Mouse (Mus musculus) NIH3T3 (cell line): Measurements from ENCODE around the gene Adamts4.
"Not testable (repeated sequence)": the region's sequence is repeated elsewhere in the genome, so short reads cannot be mapped to it uniquely, and the experiment has no call there.

ENCODE experiments used
- DNase-seq: peaks from one replicate; pipeline ENCODE4 v3.0.0-alpha.2; 2012; ENCODE audit warnings: low read depth

Gene Adamts4

DNA sequence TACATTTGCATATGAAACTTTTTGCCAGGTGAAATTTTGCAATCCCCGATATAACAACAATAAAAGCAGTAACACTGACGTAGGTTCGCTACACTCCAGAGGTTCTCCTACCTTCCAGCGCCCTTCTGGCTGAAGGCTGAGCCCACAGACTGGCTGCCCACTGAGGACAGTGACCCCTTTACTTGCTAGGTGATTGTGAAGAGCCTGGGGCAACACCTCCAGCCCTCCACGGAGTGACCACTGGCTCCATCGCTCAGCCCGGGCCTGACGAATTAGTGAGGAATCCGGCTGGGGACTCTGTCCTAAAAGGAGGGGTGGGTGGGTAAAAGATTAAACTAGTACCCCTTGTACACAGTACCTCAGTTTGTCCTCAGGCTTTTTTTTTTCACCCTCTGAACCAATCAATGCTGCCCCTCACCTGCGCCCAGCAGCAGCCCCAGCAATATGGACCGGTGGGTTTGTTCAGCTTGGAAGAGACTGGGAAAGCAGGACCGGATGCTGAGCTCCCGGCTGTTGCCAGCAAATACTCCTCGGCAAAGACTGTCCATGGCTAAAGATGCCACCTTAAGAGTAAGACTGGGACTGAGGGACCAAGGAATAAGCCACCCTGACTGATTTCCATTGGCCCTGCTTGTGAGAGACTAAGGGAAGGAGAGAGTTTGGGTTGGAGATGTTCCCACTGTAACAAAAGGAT lies 28.9 kb downstream of the Adamts4 start:
- DNase-seq, result no peak

DNA sequence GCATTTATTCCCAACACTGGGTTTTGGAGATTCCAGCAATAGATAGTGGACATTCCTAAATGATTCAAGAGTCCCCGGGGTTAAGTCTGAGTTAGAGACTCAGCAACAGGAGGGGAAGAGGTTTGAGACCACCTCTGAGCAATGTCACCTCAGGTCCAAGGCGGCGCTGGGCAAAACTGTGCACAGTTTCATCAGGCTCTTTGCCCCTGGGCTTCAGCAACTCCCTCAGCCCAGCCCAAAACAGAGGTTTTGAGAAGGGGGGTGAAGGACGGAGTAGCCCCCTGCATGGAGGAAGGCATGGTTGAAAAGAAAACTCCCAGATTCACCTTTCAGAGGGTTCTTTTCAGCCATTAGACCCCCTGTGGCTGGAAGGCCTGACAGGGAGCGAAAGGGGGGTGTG lies 29.5 kb downstream of the Adamts4 start:
- DNase-seq, result no peak

DNA sequence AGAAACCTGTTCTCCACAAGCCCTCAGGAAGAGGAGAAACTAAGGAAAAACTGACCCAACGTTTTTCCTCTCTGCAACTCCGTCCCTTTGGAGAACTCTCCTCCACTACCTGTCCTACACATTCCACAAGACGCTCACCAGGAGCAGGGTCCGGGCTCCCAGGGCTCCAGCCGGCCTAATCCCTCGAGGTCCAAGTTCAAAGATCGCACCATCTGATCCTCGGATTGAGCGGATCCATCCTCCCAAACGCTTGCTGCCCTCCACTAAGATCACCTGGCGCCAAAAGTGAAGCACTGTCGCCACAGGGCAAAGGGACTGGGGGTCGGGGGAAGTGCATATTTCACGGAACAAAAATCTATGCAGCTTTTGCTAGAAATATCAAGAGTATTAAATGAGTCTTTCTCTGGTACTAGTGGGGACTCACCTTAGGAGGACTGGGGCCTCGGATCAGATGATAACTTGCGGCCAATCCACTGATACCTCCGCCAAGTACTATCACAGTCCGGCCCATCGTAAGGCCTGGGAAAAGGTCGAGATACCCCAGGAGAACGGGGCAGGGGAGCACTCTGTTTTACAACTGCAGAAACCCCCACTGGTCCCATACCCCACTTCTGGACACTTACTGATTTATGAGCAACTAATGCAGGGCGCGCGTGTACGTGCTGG lies 30.2 kb downstream of the Adamts4 start:
- DNase-seq, result no peak

DNA sequence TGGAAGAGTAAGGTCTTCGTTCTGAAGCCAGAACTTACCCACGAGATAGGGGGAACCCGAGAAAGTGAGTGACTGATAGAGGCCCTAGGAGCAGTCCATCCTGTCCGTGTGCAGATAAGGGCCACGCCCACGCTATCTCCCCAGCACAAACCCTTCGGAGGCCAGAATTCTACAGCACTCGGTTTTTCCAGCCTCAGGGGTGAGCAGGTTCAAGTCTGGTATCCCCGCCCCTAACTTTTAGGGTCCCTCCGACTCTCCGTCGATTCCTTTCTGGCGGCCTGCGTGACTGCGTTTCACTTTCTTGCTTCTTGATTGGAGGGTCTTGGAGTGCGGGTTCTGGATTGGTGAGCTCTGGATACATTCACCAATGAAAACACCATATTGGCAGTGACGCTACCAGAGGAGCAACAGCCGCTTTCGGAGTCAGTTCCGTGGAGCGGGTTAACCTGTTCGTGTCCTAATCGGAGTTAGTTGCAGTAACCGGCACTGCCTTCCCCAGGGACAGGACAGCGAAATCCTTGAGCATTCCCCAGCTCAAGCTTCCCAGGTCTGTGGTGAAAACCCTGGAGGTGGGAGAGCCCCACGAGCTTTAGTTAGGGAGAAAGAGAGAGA lies 30.8 kb downstream of the Adamts4 start, which contains the start of gene Ppox:
Gene Ppox (minus strand): TSS at position 271 of the 612 bp plus-strand sequence.
- DNase-seq, result peak; percentile 97

DNA sequence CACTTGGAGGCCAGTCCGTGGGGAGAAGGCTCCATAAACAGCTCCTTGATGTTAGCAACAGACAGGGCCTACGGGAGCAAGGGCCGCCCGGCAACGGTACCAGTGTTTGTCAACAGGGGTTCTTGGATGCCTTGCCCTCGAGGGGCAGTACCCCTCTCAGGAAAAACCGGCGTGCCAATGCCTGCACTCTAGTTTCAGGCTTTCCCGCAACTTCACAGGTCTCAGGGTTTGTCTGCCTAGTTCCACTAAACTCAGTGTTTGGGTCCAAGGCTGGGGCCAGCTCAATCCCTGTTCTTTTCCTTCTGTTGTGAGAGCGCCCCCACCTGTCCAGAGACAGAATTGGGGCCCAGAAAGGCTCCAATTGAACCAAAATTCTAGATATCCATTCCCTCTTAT lies 31.3 kb downstream of the Adamts4 start:
- DNase-seq, result peak; percentile 93

DNA sequence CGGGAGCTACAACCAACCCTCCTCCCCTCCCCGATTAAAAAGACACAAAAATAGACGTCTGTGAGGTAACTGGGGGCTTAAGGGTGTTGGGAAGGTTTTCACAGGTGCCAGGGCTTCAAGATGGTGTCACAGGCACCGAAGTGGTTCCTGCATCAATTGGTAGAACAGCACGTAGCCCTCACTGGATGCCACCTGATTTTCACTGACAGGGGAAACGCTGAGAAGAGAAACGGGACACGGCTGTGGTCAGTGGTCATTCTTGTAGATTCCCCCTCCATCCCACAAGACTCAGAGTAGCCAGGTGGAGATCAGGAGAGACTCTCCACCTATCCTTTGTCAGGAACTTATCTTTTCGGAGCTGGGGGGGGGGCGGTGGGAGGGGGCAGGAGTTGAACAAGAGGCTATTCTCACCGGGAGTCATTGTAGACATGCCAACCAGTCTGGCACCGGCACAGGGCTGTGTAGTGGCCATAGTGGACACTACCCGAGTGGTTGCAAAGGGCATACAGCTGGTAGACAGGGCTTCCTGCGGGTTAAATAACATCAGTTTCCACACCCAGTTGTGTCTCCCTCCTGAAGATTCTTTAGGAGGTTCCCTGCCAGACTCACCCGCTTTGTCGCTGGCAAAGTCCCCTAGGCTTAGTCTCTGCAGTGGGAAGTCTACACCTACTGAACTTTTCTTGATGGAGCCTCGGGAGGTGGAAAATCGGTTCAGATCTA lies 32.0 kb downstream of the Adamts4 start:
- DNase-seq, result no peak

DNA sequence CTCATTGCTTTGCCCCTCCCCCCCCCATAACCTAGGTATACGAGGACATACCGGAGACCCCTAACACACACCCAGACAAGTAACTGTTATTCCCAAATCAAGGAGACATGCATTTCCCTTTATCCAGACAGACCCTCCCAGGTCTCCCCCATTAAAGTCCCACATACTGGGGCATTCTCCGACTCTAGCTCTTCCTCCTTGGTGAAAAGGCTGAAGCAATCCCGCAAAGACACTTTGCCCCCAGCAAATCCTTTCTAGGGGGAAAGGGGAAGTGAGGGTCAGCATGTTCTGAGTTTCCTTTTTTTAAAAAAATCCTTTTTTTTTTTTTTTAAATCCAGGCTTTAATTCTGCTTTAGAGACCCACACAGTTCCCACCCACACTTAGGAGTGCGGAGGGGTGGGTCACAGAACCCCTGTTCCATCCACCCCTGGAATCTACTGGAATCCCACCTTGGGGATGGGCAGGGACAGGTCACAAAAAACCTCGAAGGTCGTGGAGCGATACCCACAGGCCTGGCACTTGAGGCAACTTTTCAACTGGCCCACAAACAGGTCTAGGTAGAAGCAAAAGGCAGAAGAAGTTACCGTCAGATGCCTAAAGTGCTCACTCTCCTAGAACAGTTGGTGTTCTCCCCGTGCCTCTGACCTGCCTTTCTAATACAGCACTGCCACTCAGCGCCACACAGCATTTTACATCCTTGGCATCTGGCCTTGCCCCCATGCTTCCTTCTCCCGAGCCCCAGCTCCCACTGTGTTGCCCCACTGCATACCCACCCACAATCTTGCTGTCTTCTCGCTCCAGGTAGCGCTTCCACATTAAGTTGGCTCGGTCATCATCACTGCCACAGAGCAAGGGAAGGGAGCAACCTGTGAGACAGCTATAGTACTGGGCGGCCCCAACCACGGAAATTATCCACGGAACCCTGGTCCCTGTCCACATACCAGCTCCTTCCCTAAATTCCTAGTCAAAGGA lies 33.3 kb downstream of the Adamts4 start:
- DNase-seq, result no peak

DNA sequence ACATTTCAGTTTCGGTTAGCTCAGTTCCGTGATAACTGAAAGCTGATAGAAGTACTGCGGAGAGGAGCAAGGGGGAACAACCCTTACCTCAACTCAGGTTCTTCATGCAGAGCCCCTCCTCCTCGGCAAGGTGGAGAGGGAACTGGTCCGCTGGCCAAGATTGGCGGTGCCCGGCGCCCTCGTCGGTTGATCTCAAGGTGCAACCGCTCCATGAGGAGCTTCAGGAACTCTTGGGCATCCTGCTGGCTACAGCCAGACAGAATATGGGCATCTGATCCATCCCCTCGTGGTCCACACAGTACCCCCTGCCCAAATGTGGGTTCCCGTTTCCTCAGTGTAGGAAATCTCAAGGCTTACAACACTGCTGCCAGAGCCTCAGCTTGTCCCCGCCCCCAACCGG lies 34.3 kb downstream of the Adamts4 start:
- DNase-seq, result no peak

DNA sequence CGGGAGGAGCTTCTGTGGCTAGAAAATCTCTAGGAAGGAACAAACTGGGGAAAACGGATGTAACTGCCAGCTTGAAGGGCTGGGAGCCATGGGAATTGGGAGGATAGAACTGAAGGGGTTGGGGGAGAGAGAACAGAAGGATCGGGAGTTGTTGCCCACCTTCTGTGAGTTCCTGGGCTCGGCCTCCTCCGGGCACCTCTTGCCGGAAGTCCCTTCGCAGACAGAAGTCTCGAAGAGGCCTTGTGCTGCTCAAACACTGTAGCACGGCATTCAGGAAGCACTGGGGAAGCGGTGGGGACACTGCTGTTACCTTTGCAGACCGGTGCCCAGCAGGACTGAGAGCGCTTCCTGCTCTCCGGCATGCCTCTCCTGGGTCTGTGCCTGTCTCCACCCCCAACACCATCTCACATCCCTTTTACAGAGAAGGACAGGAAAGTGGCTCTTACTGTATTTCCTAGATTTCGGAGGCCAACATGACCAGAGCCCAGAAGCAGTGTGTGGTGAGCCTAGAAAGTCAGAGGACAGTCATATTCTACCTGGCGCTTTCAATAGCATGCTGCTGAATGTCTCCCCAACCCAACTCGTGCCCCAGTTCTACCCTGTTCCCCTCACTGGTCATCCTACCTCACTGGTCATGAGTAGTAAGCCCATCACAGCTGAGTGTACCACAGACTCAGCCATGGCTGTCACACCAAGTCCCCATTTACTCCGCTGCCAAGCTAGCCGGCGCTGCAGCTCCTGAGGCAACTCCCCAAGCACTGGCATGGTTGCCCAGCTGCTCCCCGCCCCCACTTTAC lies 35.1 kb downstream of the Adamts4 start:
- no peak for DNase-seq

DNA sequence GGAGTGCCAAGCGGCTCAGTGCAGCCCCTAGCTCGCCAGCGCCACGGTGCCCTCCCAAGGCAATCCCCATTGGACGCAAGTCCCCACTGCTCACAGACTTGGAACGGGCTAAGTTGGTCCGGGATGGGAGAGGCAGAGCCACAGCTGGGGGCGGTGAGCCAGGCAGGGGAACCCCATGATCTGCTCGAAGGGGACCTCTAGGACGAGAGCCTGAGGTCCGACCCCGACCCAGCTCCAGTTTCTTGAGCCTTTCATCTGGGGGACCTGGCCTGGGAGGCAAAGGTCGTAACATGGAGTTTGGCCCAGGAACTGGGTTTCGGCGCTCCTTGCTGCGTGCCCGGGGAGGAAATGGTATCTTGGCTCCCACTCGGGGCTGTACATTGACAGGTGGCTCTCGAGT lies 36.3 kb downstream of the Adamts4 start:
- no peak for DNase-seq

DNA sequence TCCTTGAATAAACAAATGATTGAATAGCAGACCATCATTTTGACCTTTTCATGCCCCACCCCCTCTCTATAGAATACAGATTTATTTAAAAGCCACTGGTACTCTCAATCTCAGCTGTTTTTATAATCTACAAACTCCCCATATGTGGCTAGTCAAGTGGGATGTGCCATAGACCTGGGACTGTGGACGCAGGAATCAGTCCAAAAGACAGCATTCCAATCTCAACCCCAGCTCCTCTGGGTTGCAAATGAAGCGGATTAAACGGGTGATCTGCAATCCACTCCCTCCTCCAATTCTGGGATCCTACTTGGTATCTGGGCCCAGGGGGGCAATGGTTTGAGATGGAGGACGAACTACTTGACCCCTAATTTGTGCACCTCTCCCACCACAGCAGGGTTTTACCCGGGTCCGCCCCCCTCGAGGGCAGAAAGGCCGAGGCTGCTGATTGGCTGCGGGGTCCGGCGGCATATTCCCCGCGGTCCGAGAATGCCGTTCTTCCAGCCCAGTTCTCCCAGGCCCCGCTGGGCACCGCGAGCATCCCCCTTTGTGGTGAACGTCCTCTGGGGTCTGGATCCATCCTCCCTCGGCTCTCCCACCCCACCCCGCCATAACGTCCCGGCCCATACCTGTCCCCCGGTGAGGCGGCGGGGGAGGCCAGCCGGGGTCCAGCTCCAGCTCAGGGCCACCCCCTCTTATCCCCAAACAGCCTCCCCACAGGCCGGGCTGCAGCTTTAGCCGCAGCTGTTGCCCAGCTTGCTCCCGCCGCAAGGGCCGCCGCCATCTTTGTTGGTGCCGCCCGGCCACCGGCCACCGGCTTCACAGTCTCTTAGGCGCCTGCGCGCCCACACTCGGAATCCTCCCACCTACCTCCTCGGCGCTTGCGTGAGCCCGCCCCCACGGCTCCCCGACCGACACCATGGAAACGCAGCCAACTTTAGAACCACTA lies 37.2 kb downstream of the Adamts4 start, which contains the start of gene Usp21:
Gene Usp21 (minus strand): TSS at position 856 of the 946 bp plus-strand sequence.
- DNase-seq, result peak; percentile 97

DNA sequence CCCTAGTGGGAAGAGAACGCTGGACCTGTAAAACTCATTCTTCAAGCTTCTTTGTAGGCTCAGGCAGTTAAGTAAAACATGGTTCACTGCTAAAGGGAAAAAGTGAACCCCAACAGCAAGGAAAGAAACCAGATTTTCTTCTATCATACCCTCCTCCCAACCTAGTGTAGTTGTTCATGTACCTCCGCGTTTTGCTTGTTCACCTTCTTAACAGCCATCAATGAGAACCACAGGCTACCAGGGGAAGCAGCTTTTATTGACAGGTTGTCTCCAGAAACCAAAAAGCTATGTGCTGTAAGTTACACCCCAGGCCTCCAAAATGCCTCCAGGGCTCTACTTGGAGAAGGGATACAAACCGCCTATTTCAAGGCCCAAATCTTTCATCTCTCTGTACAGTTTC lies 38.1 kb downstream of the Adamts4 start:
- DNase-seq, result no peak

DNA sequence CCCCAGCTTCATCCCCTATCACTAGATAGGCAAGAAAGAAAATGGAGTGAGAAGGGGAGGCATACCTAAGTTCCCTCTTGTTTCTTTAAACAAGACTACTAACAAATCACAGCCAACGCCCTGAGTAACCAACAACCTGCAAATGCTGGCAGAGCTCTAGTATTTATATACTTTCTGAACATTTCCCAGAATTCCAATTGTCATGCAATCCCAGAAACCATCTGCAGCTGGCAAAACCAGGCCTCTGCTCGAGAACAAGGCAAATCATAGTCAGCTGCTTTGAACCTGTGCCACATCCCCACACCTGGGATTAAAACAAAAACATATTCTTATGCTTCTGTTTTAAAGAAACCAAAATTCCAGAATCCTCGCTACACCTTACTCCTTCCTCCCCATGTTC lies 43.1 kb downstream of the Adamts4 start:
- peak; percentile 78 for DNase-seq

DNA sequence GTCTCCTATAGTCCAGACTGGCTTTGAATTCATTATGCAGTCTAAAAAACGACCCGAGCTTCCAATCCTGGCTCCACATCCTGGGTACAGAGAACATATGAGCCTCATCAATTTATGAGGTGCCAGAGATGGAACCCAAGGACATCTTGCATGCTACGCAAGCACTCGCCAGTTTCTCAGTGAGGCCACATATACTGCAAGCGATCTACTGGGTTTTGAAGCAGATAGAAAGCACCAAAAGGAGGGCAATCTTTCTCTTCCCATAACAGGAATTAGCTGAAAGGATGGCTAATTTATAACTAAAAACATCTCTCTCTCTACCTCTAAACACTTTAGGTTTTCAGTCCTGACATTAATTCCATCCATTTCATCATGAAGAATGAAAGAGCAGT lies 43.7 kb downstream of the Adamts4 start:
- peak; percentile 55 for DNase-seq

DNA sequence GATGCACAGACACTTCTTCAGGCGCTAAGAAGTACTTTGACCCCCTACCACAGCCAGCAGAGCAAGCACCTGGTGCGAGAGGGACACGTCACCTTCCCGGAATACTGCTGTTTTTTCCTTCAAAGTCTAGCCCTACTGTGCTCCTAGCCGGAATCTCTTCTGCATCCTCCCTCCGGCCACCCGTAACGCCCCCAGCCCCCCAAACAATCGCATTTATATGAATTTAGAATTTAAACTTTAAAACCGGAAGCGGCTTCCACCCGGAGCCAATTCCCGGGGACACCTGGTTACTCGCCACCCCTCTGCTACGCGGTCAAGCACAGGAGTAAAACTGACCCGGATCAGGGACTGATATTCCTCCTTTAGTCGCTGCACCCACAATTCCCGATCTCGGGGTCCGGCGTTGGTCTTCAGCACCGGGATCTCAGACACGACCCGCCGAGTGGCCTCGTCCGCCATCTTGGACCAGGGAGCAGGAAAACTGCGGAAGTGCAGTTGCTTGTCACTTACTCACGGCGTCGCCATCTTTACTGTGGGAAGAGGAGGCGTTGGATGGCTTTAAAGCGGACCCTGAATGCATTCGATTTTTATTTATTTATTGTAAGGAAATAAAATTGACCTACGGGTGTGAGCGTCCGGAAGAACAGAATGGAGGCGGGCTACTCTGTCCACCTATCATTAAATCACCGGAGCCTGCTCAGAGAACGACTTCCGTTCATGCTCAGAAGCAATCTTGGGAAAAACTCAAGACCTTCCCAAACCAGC lies 44.3 kb downstream of the Adamts4 start, which contains the start of gene Ufc1:
Gene Ufc1 (minus strand): TSS at position 727 of the 765 bp plus-strand sequence.
- peak; percentile 94 for DNase-seq

DNA sequence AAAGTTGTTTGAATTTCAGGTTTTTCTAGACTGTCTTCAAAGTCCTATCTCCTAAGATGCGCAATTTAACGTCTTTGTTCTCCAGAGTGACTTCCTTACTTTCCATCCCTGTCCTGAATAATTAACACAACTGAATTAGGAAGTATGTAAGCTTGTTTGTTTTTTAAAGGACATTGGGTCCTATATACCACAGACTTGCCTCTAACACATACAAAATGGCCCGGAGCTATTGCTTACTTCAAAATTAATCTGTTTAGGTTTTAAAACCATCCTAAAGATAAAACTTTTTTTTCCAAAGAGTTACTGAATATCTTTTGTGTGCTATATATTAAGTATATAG lies 44.8 kb downstream of the Adamts4 start:
- no peak for DNase-seq

DNA sequence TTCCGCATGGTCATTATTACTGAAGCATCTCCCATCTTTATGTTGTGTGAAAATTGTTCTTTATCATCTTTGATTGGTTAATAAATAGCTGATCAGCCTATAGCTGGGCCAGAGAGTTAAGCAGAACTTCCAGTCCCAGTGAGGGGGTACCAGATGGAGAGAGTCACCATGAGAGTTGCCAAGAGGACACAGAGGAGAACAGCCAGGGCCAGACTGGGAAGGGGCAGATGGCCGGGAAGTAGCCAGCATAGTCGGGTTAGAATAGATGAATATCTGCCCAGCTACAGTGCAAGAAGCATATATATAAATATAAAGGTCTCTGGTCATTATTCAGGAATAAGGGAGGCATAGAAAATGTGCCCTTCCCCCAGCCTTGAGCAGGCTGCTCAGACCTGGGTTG lies 48.0 kb downstream of the Adamts4 start:
- no peak for DNase-seq

DNA sequence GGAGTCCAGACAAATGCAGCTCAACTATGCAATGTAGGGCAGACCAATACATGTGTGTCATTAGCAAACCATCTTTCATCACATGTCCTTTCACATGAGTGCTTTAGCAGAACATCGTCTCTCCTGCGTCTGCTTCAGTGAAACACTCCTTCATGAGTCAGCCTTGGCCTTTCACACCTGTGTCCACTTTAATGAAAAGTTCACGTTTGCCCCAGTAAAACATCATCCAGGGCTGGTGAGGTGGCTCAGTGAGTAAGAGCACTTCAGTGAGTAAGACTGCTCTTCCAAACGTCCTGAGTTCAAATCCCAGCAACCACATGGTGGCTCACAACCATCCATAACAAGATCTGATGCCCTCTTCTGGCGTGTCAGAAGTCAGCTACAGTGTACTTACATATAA lies 55.9 kb downstream of the Adamts4 start:
- not testable (repeated sequence) for DNase-seq

DNA sequence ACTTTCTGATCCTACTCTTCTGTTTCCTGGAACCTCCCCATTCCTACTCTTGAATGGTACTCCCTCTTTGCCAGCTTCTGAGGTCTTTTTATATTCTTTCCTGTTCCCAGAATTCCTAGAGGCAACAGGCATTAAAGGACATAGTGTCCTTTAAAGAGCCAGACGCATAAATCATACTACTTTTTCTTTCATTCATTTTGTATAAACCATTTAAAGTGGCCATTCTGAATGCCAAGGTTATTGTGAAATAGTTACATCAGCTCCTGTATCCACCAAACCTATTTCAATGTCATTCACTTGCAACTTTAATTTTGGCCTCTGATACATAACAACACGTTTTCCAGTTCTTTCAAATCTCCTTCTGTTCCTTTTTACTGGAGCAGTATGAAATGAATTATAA lies 59.1 kb downstream of the Adamts4 start:
- DNase-seq, result peak; percentile 56
